Mouse (Mus musculus): ENCODE results near the gene Epb41l3.

- TF ChIP-seq GATA1 (IDR thresholded peaks at IDR 0.05; ENCODE audit: low read length) (no peak), TAL1 (IDR thresholded peaks at IDR 0.05; ENCODE audit: low read length) (no peak)
Measured at GRCm38 (mm10) chr17:69322721-69323120, 247.2 kb downstream of the Epb41l3 start.
